Mouse (Mus musculus) embryo, embryonic 9.5 days (tissue): Measurements from ENCODE around the gene Tepsin.

Experiments used
- DNase-seq: peaks from one replicate; pipeline ENCODE4 v3.0.0-alpha.2; 2017; ENCODE audit errors: extremely low spot score

Gene Tepsin

DNA sequence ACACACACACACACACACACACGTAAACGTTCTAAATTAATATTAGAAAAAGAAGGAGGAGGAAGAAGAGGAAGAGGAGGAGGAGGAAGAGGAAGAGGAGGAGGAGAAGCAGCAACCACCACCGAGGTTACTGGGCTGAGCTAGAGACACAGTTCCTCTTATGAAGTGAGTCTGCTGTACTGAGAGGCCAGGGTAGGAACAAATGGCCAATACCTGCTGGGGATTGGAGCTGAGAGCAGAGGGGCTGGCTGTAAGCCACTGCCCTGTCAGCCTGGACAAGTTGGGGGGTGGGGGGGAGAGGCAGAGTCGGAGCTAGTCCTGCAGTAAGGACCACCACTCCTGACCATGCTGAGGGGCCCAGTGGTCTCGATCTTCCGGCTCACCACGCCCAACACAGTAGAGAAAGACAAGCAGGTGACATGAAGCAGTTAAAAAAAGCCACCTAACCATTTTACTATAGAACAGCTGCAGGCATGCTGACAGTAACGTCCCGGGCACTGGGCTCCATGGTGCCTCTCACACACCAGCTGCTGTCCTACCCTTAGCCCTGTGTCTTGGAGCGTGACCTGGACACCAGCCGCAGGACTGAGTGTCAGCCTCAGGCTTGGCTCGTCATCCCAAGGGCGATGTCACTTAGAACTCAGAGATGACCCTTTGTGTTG lies 34.4 kb downstream of the Tepsin start:
- no peak for DNase-seq

DNA sequence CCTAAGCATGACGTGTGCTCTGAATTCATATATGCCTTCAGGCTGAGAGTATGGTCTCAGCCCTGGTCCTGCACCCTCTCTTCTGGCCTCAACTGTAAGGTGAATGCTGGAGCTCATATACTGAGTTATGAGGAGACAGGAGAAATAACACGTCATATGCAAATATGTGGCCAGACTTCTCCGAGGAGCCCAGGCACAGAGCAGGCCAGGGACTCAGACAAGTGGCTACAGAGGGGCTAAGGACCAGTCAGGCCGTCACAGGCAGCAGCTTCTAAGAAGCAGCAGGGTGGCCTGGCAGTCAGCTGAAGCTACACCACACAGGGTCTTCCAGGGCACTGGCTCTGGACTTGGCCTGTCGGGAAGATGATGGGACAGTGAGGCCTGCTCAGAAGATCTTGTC lies 35.2 kb downstream of the Tepsin start:
- no peak for DNase-seq

DNA sequence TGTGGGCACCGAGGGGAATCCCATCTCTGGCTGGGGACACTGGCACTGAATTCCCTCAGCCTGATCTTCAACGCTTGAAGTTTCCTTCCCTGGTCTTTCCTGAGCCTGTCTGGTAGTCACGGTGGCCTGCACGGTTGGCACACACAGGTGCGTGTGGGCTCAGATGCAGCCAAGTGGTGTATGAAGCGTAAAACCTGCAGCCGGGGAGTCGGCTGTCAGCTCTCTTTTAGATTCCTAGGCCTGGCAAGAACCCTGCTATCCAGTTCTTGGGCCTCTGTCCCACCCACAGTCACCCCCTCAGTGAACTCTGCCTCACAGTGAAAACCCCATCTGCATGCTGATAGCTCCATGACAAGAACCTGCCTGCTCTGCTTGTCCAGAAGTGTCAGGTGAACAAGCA lies 37.9 kb downstream of the Tepsin start:
- DNase-seq, result no peak

DNA sequence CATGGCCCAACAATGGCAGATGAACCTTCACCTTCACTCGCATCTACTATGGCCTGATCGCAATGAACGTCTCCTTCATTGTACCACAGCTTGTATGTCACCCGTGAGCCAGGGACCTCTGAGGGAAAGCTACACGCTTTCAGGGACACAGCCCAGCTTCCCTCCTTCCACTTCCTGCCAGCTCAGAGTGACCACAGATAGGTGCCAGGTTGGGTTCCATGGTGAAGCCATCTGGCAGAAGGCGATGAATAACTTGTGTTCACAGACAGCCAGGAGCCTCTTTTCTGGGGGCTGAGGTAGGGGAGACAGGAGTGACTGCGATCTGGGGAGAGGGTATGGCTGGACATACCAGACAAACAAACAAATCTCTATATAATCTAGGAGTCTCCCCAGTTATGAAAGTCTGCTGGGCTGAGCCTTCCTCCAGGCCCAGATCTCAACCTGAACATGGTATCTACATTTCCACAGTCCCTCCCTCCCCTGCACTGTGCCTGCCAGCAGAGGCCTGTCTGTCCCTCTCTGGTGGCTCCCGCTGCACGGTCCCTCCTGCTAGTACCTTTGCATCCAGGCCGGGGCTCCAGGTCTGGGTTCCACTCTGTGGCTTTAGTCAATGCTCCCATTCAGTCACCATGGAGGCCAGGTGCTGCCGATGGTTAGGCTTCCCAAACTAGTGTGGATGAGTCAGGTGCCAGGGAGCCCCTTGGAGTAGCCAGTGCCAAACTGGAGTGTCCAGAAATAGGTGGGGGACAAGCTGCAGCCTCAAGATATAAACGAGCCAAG lies 42.4 kb downstream of the Tepsin start:
- no peak for DNase-seq

DNA sequence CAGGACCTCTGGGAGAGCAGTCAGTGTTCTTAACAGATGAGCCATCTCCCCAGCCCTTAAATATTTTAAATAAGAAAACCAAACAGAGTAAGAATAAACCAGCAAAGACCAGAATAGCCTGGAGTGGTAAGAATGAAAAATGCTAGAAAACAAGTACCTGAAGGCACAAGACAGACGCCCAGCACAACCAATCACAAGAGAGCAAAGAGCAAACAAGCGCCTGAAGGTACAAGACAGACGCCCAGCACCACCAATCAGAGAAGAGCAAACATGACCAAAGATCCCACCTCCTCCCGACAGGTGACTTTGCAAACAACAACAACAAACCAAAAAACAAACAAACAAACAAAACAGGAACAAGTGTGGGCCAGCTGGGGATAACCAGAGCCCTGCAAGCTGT lies 44.7 kb downstream of the Tepsin start:
- no peak for DNase-seq

DNA sequence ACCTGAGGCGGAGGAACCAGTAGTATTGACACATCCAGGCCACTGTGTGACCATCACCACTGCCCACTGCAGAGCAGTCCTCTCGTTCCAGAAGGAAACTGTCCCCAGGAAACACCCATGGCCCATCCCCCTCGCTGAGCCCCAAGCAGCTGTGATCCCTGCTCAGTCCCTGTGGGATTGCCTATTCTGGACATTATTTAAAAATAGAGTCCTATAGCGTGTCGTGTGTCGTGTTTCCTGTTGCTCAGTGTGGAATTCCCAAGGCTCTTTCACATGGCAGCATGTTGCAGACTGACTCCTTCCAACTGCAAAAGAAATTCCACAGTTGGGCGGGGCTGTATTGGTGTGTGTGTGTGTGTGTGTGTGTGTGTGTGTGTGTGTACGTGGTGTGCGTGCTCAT lies 46.3 kb downstream of the Tepsin start:
- no peak for DNase-seq

DNA sequence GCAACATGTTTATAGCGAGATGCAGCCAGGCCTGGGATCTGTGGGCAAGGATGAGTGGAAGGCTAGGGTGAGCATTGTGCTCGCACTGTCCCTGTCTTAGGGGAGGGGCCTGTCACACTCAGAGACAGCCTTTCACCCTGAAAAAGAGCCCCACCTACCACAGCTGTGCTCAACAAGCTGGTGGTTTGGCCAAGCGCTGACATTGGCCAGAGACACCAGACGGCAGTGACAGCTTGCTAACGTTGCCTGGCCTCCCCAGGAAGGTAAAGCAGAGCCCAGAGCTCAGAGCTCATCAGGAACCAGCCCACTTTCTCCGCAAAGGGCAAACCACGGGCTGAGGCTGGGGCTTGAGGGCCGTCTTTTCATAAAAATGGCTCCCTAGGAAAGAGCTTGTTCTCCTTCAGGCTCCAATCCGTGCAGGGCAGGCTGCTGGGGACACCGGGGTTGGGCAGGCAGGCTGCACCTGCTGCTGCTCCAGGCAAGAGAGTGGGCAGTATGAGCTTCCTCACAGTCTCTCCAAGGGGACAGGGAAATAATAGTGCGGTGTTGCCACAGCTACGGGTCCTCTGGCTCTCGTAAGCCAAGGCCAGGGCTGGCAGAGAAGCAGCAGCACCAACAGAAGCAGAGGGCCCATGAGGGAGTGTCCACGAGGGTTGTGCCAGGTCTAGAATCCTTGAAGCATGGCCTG lies 47.3 kb downstream of the Tepsin start:
- no peak for DNase-seq

DNA sequence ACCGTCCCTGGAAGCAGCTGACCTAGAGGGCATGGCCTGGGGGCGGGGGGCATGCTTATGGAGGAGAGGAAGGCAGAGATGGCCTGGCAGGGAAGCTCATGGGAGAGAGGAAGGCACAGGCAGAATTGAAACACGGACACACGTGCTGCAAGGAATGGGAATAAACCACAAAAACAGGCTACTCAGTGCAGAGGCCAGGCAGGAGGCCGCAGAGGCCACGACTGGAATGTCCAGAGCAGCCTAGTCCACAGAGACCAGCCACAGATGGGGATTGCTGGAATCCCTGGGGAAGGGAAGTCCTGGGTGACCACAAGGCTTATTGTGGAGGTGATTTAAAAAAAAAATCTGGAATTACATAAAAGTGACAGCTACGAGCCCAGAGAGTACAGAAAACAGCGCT lies 49.5 kb downstream of the Tepsin start:
- no peak for DNase-seq

DNA sequence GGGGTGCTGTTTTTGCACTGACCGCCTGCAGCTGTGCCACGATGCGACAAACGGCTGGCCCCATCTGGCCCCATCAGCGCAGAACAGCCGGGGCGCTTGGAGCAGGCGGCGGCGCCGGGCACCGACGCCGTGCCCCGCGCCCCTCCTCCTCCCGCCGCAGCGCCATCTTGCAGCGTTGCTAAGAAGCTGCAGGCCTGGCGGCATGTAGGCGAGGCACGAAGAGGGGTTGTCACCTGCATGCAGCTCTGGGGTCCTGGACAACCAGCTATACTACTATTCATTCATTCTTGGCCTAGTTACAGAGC lies 50.3 kb downstream of the Tepsin start:
- DNase-seq, result no peak

DNA sequence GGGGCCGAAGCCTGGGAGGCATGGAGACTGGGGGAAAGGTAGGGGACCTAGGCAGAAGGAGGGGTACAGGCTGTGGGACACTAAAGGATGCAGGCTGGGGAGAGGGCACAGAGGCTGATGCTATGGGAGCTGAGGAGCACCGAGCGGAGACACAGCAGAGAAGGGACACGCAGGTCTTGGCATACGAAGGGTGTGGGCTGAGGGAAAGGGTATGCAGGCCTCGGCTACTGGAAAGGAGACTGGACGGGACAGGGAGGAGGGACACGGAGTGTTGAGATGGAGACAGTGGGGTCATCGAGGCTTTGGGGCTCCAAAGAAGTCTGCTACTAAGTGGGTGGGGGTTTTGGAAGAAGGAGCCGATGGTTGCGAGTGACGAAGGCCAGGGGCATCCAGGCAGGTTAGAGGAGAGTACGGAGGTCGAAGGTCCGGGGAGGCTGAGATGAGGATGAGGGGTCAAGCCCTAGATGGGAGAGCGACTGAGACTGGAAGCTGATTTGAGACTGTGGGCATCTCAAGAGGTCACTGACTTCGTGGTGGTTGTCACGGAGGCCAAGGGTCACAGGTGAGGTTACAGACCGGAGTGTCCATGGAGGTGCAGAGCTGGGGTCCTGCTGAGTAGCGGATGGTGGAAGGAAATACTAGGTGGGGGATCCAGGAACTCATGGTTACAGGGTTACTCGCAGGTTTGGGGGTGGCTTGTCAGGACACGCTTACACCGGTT lies 50.8 kb downstream of the Tepsin start:
- no peak for DNase-seq

DNA sequence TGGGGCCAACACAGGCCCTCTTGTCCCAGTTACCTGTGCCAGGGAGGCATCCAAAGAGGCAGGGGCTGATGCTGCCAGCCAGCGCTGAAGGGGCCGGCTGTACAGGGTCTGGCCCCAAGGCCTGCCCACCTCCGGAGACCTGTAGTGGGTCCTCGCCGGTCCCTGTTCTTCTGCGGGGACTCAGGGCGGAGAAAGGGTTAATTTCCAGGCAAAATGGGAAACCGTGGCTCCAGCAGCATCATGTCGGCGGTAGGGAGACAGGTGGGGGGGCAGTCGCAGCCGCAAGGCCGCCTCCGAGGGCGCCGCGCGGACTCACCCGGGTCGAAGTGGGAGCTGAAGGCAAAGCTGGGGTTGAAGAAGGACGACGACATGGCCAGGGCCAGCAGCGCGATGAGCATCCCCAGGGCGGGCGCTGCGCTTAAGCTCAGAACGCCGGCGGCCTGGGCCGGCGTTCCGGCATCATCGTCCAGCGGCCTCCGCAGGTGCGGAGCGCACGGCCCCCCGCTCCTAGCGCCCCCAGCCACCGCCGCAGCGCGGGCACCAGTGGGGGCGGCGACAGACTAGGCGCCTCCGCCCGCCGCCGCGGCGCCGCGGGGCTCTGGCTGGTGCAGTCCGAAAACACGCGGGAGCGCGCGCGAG lies 51.9 kb downstream of the Tepsin start, which contains the start of gene Aatk:
Gene Aatk, minus strand, starts transcription at position 615 of the 639 bp plus-strand sequence.
- DNase-seq, result no peak

DNA sequence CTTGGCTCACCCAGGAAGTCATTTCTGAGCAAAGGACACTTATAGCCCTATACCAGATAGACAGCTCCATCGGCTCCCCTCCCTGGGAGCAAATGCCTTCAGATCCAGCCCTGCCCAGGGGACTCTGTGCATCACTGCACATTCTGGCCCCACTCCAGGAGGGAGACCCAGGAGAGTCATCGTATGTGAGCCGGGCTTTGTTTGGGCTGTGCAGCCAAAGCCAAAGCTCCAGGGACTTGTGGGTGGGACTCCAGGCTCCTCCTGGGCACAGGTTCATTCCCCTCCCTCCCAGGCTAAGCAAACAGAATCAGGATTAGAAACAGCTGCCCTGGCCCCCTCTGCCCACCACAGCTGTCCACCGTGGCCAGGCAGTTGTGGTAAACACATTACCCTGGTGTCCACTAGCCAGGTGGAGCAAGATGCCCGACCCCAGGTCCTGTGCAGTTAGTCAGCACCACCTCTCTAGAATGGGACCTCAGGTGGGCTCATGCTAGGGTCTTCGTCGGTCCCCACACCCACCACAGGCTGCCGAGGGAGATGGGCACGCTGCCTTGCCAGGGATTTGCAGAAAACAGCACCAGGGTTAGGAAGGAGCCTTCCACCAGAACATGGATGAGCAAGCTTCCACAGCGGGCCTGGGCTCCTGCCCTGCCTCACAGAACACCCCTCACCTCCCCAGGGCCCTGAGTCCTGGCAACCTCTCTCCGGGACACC lies 52.5 kb downstream of the Tepsin start:
- no peak for DNase-seq

DNA sequence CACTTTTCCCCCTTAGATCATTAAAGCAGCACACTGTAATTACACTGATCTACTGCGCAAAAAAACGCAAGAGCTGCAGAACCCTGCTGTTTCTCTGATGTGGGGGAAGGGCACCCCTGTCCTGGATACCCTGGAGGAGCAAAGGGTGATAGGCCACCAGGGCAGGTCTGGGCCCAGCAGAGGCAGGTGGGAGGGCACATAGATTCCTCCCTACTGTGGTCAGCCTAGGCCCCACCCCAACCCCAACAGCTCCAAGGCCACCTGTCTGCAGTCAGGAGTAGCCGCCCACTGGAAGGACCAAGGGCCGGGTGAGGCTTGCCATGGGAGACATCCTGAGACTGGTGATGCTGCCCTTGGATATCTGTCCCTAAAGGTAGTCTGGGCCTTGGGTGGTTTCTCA lies 53.2 kb downstream of the Tepsin start:
- DNase-seq, result no peak

DNA sequence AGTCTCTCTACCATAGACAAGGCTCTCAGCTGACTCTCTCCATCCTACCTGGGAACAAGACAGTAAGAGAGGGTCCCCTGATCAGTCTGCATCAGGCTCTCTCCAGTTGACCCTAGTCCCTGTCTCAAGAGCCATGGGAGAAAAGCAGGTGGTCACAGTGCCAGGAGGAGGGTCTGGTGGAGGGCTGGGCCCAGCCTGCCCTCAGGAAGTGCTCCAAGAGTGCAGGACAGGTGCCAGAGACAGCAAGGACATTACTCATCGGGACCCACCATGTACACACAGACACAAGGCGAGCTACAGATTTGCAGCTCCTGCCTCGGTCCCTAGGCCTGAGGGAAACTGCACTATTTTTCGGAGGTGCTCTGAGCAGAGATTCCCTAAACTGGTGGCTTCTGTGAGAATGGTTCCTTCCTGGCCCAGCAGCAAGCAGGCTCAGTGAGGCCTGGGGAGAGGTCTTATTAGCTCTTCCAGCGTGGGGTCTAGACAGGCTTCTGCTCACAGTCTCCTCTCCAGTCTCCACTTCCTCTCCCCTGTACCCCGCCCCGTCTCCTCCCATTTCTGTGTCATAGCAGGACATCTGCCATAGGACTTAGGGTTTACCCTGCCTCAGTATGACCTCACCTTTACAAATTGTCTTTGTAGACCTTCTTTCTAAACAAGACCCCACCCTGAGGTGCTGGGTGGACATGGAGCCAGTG lies 56.2 kb downstream of the Tepsin start:
- no peak for DNase-seq

DNA sequence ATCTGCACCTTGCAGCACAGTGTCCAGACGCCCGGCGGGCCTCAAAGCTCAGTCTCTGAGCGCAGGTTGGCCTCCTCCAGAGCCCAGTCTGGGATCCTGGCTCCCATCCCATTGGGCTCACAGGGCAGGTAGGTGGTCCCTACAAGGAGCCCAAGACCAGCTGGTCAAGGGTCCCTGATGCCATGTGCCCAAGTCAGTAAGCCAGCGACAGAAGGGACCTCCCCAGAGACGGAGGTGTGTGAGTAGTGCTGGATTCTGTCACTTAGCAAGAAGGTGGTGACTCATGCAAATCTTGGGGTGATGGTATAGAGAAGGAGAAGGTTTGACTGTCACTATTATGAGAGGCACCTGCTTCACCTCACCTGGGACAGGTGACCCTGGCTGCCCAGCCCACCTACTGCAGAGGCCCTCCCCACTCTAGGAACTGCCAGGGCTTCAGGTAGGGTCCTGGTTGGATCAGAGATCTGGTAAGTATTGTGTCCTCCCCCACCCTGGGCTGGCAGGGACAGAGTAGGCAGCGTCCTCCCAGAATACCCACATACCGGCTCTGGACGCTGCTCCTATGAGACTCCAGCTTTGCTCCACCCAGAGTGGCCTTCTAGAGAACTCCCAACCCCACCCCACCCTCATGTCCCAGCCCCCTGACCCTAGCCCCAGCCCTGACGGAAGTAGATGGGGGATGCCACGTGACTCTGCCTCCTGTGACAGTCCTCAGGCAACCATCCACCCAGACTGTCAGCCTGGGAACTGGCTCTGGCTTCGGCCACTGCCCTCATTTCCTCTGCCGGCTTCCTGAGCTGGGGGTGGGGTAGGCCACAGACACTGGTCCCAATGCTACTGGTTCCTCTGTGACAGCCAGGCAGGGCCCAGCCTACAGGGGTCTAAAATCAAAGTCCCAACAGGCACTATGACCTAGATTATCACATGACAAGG lies 57.1 kb downstream of the Tepsin start:
- no peak for DNase-seq
